Mouse (Mus musculus): ENCODE measurements around the gene Fam118b.

The Fam118b gene

GRCm38 (mm10) chr9:35197625-35198024 is 70.0 kb downstream of the Fam118b start:
- no peak for DNase-seq (ENCODE audit: low spot score in 2 of 2)

- no peak for DNase-seq (ENCODE audit: low spot score in 2 of 2)
Observed at GRCm38 (mm10) chr9:35194048-35194447, 73.6 kb downstream of the Fam118b start.

DNA sequence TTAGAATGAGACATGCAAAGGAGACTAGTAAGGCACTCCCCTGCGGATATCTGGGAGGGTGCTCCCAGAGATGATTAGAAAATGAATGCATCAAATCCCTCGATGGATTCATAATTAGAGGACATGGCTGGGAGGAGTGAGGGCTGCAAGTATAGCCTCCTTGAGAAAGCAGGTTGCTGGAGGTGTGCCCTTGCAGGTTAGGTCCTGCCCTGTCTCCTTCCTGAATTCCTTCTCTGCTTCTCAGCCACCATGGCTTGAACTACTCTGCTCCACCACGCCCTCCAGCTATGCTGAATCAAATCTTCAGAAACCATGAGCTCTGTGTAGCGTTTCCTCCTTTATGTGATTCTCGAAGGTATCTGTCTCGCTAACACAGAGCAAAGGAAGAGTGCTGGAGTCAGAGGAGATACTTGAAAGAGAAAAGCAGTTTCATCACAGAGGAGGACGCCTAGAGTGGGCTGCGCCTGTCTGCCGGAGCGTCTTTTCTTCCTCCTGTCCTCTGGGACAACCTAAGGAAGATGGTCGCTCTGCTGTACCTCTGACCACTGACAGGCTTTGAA is 74.5 kb downstream of the Fam118b start:
- no peak for DNase-seq (ENCODE audit: low spot score in 2 of 2)

- no peak for DNase-seq (ENCODE audit: low spot score in 2 of 2)
Observed at GRCm38 (mm10) chr9:35188700-35189099, 78.9 kb downstream of the Fam118b start.

GRCm38 (mm10) chr9:35187351-35187903 is 80.2 kb downstream of the Fam118b start:
- DNase-seq (ENCODE audit: low spot score in 2 of 2), result no peak

GRCm38 (mm10) chr9:35186430-35186829 is 81.2 kb downstream of the Fam118b start:
- DNase-seq (ENCODE audit: low spot score in 2 of 2), result peak in 1 of 2 experiments; percentile 20

DNA sequence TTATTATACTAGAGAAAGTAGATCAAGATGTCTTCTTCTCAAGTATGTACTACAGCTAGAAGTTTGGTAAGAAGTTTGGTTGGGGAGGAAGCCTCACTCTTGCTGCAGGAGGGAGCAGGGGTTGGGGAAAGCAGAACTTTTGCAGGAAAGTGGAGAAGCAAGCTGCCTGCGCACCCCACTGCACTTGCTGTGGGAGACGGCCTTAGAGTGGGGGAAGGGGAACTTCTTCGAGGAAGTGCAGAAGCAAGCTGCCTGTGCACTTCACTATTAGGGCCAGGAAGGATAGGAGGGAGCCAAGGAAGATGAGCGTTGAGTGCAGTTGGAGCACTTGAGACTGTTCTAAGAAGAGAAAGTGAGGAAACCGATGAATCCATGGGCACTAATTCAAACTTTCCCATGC is 84.2 kb downstream of the Fam118b start:
- no peak for DNase-seq (ENCODE audit: low spot score in 2 of 2)

DNA sequence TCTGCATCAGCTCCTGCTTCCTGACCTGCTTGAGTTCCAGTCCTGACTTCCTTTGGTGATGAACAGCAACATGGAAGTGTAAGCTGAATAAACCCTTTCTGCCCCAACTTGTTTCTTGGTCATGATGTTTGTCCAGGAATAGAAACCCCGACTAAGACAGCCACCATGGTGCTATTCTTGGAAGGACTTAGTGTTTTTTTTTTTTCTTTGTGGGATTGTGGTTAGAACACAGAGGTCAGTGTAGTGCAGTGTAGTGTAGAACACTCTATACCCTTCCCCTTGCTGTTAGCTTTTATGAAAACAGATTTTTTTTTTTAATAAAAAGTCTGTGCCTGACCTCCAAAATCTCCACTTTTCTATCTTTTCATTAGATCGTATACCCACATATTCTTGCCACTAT is 84.8 kb downstream of the Fam118b start:
- DNase-seq (ENCODE audit: low spot score in 2 of 2), result no peak

DNA sequence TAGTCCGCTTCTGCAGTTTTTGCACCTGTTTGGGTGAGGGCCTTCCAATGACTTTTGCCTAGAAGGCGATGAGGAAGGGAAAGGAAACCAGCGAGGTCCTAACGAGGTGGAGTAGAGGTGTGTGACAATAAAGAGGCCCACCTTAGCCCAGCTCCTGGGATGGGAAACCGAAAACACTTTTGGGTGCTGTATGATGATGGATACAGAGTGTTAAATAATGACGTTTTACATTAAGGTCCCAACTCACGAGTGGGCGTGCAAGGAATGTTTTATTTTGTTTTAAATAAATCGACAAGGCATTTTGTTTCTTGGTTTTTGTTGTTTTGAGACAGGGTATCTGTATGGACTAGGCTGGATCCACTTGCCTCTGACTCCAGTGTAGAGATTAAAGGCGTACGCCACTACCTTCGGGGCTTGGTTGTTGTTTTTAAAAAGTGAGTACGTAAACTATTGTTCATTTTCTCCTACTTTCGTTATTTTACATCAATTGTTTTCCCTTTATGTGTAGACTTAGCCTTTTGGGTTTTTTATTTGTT is 91.4 kb downstream of the Fam118b start:
- DNase-seq (ENCODE audit: low spot score in 2 of 2), result no peak

DNA sequence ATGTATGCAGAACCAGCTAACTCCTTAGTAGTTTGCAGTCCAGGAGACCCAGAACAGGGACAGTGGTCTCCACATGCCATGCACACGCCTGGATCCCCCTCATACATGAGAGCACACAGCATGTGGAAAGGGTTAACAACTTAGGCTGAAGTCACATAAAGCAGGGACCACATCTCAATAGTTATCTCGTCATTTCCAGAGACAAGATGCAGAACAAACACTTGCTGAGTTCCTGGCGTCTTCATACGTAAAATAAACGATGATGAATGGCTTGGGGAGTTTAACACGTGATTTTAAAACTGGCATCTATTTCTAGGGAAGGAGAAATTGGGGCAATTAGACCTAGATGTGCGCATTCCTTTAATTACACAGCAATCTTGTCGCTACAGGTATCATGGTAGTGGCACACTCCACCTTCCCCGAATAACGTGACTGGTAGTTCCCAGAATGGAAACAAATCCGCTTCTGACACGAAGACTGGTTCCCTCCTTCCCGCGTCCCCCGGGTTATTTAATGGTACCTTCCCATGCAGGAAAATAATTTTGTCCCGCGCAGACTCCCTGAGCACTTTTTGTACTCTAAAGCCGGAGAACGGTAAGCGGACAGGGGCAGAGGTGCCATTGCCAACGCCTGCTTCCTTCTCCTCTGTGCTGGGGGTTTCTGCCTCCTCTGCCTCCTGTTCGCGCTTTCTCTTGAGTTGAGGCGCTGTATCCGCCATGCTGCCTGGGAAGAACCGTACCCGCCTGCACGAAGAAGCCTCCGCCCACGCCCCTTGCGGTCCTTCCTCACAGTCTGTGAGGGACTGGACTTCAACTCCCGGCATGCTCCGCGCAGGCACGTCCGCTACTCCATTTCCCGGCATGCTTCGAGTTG is 92.1 kb downstream of the Fam118b start, which contains the start of gene Dcps:
TSS of gene Dcps (minus strand) at position 811 of the 873 bp plus-strand sequence.
- peak; percentile 84 to 90 for DNase-seq (ENCODE audit: low spot score in 2 of 2)

DNA sequence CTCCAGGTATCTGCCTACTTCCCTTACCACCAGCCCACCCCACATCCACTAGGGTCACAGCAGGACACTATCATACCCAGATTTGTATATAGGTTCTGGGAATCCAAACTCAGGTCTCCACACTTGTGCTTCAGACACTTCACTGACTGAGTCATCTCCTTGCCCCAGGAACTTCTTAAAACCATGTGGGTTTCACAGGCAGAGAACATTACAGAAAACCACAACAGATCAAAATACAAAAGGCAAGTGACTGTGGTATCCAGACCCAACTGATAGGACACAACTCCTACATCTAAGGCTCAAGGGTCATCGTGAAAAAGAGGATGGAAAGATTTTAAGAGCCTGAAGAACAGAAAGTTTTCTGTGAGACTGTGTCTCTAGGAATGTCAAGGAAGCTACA is 94.3 kb downstream of the Fam118b start:
- no peak for DNase-seq (ENCODE audit: low spot score in 2 of 2)

GRCm38 (mm10) chr9:35170071-35170470 is 97.5 kb downstream of the Fam118b start:
- no peak for DNase-seq (ENCODE audit: low spot score in 2 of 2)
